Mouse (Mus musculus): Measurements from ENCODE around the gene Tbx10. TPM values are rescaled to one million over a fixed set of nuclear protein-coding genes. Genes with fewer than 3 reads are reported as not detected.
"Not testable (repeated sequence)": the region's sequence is repeated elsewhere in the genome, so short reads cannot be mapped to it uniquely, and the experiment has no call there.

Tbx10 gene
- total RNA-seq, 2 experiments from 2014 or later, result not detected

DNA sequence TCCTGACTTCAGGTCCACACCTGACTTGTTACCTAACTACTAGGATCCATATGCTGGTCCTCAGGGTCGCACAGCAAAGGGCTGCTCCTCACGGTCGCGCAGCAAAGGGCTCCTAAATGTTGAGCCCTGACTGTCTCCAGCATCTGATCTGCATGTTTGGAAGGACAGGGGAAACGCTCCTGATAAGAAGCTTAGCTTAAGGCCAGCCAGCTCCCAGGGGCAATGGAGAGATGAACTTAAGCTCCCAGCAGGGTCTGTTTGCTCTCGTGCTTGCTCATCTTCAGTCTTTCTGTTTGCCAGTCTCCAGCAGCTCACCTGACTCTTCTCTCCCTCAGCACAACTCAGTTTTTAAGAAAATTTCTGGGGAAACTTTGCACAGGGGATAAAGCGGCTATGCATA is 40.1 kb downstream of the Tbx10 start:
- DNase-seq (ENCODE audit: low spot score in 2 of 2), result no peak

DNA sequence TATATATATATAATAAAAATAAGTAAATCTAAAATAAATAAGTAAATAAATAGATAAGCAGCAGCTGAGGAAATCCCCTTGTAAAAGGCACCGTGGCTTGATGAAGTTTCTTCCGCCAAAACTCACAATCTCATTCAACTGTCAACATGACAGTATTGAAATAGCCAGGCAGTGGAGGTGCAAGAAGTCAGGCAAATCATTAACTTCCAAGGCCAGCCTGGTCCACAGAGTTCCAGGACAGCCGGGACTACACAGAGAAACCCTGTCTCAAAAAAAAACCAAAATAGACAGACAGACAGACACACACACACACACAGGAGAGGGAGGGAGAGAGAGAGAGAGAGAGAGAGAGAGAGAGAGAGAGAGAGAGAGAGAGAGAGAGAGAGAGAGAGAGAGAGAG is 40.7 kb downstream of the Tbx10 start:
- no peak for DNase-seq (ENCODE audit: low spot score in 2 of 2)
- intact Hi-C loops (cut with DNase I), result no loop called here

More for the DNA sequence above, 40.1 kb downstream of the Tbx10 start:
- intact Hi-C loops (cut with DNase I), result no loop called here

DNA sequence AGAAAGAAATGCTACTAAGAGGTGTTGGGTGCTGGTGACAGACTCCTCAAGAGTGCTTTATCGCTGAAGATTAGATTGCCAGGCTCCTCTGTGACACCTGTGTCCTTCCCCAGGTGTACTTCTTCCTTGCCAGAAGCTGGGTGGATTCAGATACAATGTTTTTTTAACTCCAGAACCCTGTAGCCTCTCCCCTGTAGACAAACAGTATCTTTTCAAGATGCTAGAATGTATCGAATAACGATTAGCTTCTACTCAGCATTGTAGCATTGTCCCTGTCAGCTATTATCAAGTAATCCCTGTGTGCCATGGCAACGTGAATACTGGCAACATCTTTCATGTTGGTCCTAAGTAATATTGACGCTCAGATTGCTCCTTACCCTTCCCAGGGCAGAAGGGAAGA is 41.2 kb downstream of the Tbx10 start:
- intact Hi-C loops (cut with DNase I), result no loop called here
- DNase-seq (ENCODE audit: low spot score in 2 of 2), result no peak

DNA sequence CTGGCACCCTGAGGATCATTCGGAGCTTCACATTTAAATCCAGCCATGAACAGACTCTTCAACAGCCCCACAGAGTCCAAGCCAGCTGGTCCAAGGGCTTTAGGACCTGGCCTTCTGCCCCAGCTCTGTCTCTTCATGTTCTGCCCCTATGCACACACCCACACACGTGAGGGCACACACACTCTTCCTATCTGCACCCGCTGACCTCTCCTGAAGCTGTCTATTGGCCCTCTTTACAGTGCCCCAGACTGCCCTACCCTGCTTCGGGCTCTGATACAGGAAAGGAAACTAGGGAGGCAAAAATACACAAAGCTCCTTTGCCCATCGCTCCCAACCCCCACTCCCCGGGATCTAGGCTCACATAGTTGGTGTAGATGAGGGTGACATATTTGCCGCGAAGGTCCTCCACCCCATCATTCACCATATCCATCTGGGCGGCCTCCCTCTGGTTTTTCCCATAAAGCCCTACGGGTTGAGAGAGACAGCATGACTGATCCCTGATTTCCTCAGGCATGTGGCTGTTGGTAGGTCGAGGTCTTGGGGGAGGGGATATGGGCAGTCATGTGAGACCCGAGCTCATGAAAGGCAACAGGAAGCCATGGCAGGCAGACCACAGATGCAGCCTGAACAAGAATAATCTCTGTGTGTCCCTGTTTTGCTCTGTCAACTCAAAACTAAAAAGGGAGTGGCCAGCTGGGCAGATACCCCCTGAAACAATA is 43.9 kb downstream of the Tbx10 start:
- intact Hi-C loops (cut with DNase I), result no loop called here
- DNase-seq (ENCODE audit: low spot score in 2 of 2), result no peak

DNA sequence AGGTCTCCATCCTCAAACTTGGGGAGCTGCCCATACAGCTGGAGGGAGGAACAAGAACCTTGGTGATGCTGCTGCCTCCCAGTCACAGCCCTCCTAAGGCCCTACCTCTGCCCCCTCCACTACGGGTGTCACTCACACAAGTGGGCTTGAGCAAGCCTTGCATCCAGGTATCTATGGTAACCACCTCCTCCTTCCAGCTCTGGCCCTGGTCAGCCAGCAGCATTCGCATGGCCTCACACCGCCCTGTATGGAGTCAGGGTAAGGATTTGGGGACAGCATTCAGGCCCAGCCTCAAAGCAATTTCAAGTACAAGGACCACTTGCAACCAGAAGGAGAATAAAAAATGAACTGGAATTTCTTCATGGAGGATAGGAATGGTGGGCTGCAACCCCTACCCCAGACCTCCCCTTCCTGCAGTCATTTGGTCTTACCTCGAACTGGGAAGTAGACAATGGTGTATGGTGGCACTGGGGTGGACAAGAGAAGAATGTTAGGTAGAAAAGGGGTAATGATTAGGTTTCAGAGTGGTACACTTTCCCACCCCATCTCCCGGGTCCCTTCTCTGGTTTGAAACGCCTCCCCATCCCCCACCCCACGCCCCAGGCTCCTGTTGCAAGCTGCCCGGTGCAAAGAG is 44.7 kb downstream of the Tbx10 start:
- DNase-seq (ENCODE audit: low spot score in 2 of 2); intact Hi-C loops (cut with DNase I): not testable (repeated sequence)

DNA sequence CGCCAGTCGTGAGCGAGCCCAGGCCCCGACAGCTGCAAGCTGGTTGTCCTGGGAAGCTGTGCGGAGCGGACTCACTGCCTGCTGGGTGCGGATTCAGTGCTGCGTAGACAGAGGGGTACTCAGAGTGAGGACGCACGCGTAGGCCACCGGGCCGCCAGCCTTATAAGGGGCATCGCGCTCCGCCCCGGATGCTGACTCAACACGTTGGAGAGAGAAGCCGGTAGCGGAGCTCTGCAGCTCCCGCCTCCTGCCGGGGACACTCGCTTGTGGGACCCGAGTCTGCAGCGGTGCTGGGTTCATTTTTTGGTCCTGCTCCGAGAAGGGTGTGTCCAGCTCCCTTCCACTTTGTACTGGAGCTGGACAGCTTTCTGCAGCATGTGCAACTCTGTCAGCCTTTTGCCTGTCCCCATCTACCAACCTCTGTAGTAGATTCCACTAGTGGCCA is 45.3 kb downstream of the Tbx10 start, which contains the start of gene Gstp1:
Gene Gstp1 (minus strand): TSS at position 198 of the 445 bp plus-strand sequence.
- intact Hi-C loops (cut with DNase I), result no loop called here
- peak; percentile 80 to 87 for DNase-seq (ENCODE audit: low spot score in 2 of 2)

DNA sequence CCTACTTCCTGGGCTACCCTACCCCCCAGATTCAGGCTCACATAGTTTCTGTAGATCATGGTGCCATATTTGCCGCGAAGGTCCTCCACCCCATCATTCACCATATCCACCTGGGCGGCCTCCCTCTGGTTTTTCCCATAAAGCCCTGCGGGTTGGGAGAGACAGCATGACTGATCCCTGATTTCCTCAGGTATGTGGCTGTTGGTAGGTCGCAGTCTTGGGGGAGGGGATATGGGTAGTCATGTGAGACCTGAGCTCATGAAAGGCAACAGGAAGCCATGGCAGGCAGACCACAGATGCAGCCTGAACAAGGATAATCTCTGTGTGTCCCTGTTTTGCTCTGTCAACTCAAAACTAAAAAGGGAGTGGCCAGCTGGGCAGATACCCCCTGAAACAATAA is 48.4 kb downstream of the Tbx10 start:
- intact Hi-C loops (cut with DNase I); DNase-seq (ENCODE audit: low spot score in 2 of 2): not testable (repeated sequence)

DNA sequence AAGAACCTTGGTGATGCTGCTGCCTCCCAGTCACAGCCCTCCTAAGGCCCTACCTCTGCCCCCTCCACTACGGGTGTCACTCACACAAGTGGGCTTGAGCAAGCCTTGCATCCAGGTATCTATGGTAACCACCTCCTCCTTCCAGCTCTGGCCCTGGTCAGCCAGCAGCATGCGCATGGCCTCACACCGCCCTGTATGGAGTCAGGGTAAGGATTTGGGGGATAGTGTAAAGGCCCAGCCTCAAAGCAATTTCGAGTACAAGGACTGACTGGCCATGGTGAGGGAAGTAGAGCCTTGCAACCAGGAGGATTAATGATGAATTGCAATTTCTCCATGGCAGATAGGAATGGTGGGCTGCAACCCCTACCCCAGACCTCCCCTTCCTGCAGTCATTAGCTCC is 48.9 kb downstream of the Tbx10 start:
- intact Hi-C loops (cut with DNase I); DNase-seq (ENCODE audit: low spot score in 2 of 2): not testable (repeated sequence)

DNA sequence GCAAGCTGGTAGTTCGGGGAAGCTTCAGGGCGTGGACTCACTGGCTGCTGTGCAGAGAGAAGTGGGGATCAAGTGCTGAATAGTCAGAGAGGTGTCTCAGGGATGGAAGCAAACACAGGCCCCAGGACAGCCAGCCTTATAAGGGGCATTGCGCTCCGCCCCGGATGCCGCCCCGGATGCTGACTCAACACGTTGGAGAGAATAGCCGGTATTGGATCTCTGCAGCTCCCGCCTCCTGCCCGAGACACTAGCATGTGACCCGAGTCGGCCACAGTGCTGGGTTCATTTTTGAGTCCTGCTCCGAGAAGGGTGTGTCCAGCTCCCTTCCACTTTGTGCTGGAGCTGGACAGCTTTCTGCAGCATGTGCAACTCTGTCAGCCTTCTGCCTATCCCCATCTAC is 49.6 kb downstream of the Tbx10 start:
- no peak for DNase-seq (ENCODE audit: low spot score in 2 of 2)
- intact Hi-C loops (cut with DNase I), result no loop called here

DNA sequence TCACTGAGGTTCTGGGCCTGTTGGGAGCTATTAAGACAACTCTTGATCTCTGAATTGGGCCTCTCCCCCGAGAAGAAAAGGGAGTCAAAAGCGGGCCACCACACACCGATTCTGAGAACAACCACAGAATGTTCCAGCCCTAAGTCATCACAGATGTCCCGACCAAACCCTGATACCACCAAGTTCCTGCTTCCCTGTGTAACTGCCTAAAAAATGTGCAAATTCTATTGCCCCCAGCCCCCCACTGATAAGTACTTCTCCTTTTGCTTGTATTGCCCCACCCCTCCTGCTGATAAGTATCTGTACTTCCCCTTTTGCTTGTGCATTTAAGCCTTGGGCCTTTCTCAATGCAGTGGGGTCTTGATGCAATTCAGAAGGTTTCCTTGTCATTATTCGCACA is 51.6 kb downstream of the Tbx10 start:
- DNase-seq (ENCODE audit: low spot score in 2 of 2), result not testable (repeated sequence)

DNA sequence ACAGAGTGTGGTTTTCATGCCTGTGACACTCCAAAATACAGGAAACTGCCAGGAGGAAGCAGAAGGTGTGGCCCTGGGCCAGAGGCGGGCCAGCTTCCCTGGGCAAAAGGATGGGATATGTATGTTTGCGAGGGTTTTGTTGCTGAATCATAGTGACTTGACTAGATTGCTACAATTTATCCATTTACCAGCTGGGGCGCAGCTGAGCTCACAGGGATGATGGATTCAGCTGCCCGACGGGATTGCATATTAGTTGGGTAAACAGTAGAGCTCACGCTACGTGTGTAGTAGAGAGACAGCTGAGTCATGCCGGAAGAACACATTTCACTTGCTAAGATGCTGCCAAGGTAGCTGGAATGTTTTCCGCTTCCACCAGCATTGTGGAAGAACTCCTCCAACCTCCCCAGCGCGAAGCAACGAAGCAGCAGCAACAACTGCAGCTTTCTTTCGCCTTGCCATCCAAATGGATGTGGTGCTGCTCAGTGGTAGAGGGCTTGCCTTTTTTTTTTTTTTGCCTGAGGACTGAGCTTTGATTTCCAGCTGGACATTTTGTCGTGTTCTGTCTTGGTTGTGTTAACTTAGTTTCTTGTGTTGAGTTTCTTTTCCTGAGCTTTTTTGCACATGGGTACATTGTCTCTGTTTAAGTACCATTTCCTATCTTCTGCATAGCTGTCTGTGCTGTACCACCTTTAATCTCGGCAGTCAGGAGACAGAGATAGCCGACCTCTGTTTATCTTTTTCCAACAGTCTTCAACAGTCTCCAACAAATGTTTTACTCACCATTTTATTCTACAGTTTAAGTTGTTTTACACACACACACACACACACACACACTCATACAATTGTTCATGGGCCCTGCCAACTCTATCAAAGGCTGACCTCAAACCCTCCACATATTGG is 53.7 kb downstream of the Tbx10 start, which contains the start of gene Gstp2:
Gene Gstp2 (minus strand): TSS at position 58 of the 900 bp plus-strand sequence.
- intact Hi-C loops (cut with DNase I), result loop anchor here (5.0 kb wide), 1 partner anchor 51 kb away; the partner anchor contains the start of genes Cdk2ap2 and Pitpnm1
- peak; percentile 80 to 93 for DNase-seq (ENCODE audit: low spot score in 2 of 2)

More for the DNA sequence above, 51.6 kb downstream of the Tbx10 start:
- intact Hi-C loops (cut with DNase I), result not testable (repeated sequence)

DNA sequence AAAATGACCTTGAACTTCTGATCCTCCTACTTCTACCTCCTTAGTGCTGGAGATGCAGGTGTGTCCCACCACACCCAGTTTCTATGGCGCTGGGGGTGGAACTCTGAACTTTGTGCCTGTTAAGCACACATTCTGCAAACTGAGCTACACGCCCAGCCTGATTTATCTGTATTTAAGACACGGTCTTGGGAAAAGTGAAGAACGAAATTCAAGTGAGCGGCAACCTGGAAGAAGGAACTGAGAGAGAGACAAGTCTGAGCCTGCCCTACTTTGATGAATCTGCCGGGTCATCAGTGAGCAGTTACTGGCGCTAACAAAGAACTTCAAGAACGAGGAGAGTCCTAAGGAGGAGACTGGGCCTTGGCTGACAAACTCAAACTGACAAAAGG is 54.3 kb downstream of the Tbx10 start:
- intact Hi-C loops (cut with DNase I), result loop anchor here (1.0 to 5.0 kb wide), 2 partner anchors 28 to 50 kb away; partner anchors contain the start of genes Cdk2ap2 and Pitpnm1
- DNase-seq (ENCODE audit: low spot score in 2 of 2), result no peak

DNA sequence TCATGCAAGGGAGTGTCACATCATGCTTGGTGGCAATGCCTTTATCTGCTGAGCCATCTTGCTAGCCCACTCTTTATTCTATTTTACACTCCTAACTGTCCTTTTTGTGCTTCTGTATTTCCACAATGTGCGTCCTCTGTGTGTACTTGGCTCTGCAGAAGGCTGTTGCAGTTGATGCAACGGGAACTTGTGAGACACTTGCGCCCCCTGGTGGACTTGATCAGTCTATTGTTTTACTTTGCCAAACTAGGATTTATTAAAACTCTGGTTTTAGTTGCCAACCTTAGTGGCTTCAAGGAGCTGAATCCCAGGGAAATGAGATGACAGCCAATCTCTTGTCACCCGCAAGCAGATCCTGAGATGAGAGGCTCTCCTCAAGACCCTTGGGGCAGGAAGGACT is 55.3 kb downstream of the Tbx10 start:
- peak; percentile 73 to 80 for DNase-seq (ENCODE audit: low spot score in 2 of 2)
- intact Hi-C loops (cut with DNase I), result loop anchor here (1.0 to 5.0 kb wide), 2 partner anchors 29 to 49 kb away; partner anchors contain the start of genes Cdk2ap2 and Pitpnm1

DNA sequence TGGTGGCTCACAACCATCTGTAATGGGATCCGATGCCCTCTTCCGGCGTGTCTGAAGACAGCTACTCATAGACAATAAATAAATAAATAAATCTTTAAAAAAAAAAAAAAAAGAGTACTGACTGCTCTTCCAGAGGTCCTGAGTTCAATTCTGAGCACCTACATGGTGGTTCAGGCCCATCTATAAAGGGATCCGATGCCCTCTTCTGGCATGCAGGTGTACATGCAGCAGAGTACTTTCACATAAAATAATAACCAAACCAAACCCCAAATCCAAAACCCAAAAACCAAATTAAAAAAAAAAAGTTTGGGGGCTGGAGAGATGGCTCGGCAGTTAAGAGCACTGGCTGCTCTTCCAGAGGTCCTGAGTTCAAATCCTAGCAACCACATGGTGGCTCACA is 56.5 kb downstream of the Tbx10 start:
- intact Hi-C loops (cut with DNase I), result loop anchor here (5.0 kb wide), 1 partner anchor 48 kb away; the partner anchor contains the start of genes Cdk2ap2 and Pitpnm1
- DNase-seq (ENCODE audit: low spot score in 2 of 2), result not testable (repeated sequence)

Other genes with a start within 250 kb of the Tbx10 start
- gene Kmt5b, start 225.3 kb upstream of the Tbx10 start, total RNA-seq (2021), result 10 to 100 TPM; 54.5 to 54.7 TPM
- gene Chka, start 141.0 kb upstream of the Tbx10 start, total RNA-seq (2021), result 10 to 100 TPM; 75.5 to 99.5 TPM
- gene Tcirg1, start 85.6 kb upstream of the Tbx10 start, total RNA-seq (2021), result 10 to 100 TPM; 14.4 to 16.1 TPM
- 100 to 1,000 TPM; 134 to 149 TPM for gene Ndufs8, start 80.0 kb upstream of the Tbx10 start, total RNA-seq (2021)
- 1 to 10 TPM; 1.8 to 2.0 TPM for gene Aldh3b1, start 62.9 kb upstream of the Tbx10 start, total RNA-seq (2021)
- gene Unc93b1, start 57.6 kb upstream of the Tbx10 start, total RNA-seq (2021), result 10 to 100 TPM; 16.0 to 18.4 TPM
- gene Aldh3b3, start 34.1 kb upstream of the Tbx10 start, total RNA-seq (2021), result under 1 TPM in 1 of 2 experiments, not detected in 1; 0.13 TPM
- 1 to 10 TPM; 1.8 to 2.4 TPM for gene Aldh3b2, start 20.4 kb upstream of the Tbx10 start, total RNA-seq (2021)
- gene Acy3, start 6.2 kb upstream of the Tbx10 start, total RNA-seq (2021), result 1 to 10 TPM; 1.8 to 3.1 TPM
- gene Nudt8, start 7.8 kb downstream of the Tbx10 start, total RNA-seq (2021), result 10 to 100 TPM in 1 of 2 experiments, 1 to 10 TPM in 1; 8.5 to 10.3 TPM
- 1 to 10 TPM; 1.2 to 1.6 TPM for gene Gm49405, start 7.9 kb downstream of the Tbx10 start, total RNA-seq (2021)
- gene Doc2g, start 10.6 kb downstream of the Tbx10 start, total RNA-seq (2021), result 1 to 10 TPM; 3.2 to 3.5 TPM
- gene Ndufv1, start 20.1 kb downstream of the Tbx10 start, total RNA-seq (2021), result 100 to 1,000 TPM; 227 to 231 TPM
- 100 to 1,000 TPM; 213 to 245 TPM for gene Gstp1, start 45.2 kb downstream of the Tbx10 start, total RNA-seq (2021)
- gene Gstp2, start 53.3 kb downstream of the Tbx10 start, total RNA-seq (2021), result 10 to 100 TPM; 22.3 to 24.3 TPM
- gene Gstp3, start 66.8 kb downstream of the Tbx10 start, total RNA-seq (2021), result not detected
- gene Cabp2, start 88.8 kb downstream of the Tbx10 start, total RNA-seq (2021), result not detected
- 10 to 100 TPM; 26.4 to 26.7 TPM for gene Cdk2ap2, start 104.4 kb downstream of the Tbx10 start, total RNA-seq (2021)
- 100 to 1,000 TPM; 225 to 226 TPM for gene Pitpnm1, start 107.2 kb downstream of the Tbx10 start, total RNA-seq (2021)
- gene Aip, start 133.1 kb downstream of the Tbx10 start, total RNA-seq (2021), result 10 to 100 TPM; 83.4 to 94.1 TPM
- gene Gpr152, start 147.0 kb downstream of the Tbx10 start, total RNA-seq (2021), result not detected
- under 1 TPM; 0.11 to 0.23 TPM for gene Cabp4, start 151.3 kb downstream of the Tbx10 start, total RNA-seq (2021)
- gene Coro1b, start 155.9 kb downstream of the Tbx10 start, total RNA-seq (2021), result 10 to 100 TPM; 80.7 to 87.5 TPM
- gene Ptprcap, start 160.9 kb downstream of the Tbx10 start, total RNA-seq (2021), result 1 to 10 TPM; 1.0 to 1.5 TPM
- 10 to 100 TPM; 39.5 to 39.9 TPM for gene Rps6kb2, start 170.6 kb downstream of the Tbx10 start, total RNA-seq (2021)
- gene Carns1, start 182.7 kb downstream of the Tbx10 start, total RNA-seq (2021), result 1 to 10 TPM; 3.8 to 5.9 TPM
- gene Tbc1d10c, start 198.5 kb downstream of the Tbx10 start, total RNA-seq (2021), result 1 to 10 TPM; 1.6 to 1.8 TPM
- 100 to 1,000 TPM; 323 to 336 TPM for gene Ppp1ca, start 199.3 kb downstream of the Tbx10 start, total RNA-seq (2021)
- 1 to 10 TPM; 6.4 to 9.0 TPM for gene Rad9a, start 208.9 kb downstream of the Tbx10 start, total RNA-seq (2021)
- 1 to 10 TPM; 1.3 to 1.5 TPM for gene Clcf1, start 221.5 kb downstream of the Tbx10 start, total RNA-seq (2021)
- not detected for gene AC109138.7, start 221.6 kb downstream of the Tbx10 start, total RNA-seq (2021)
- gene Pold4, start 239.1 kb downstream of the Tbx10 start, total RNA-seq (2021), result 10 to 100 TPM; 16.2 to 16.9 TPM

All from left cerebral cortex, postnatal 14 days (tissue).